Mouse (Mus musculus): ENCODE results near the gene Plet1. TPM values are rescaled to one million over a fixed set of nuclear protein-coding genes. Genes with fewer than 3 reads are reported as not detected.

Gene Plet1
- polyA plus RNA-seq, 1 experiment = not detected

DNA sequence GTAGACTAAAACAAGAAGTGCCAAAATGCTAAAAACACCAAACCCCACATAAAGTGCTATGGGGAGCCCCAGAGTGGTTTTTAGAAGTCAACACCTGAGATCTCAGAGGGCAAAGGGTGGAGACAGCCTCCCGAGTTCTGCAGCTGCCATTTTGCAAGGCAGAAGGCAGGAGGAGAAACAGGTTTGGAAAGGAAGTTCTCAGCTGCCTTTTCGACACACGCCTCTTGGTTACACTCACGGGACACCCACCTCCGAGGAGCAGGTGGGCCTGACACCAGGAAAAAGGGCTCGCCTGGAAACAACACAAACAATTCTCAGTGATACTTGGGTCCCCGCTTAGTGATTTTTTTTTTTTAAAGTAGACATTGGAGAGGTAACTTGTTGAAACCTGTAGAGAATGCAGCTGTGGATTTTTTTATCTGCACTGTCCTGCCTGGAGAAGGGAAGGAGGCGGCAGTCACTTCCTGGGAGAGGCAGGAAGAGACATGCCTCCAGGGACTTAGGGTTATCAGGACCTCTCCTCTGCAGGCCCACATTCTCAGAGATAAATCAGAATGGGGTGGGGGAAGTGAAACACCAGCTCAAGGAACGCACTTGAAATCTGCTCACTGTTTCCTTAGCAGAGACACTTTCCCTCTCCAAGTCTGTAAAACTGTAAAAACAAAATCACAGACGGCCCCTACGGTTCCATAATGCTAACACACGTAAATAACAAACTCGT lies 23.0 kb upstream of the Plet1 start:
- Histone ChIP-seq H3K4me3 (ENCODE audit: insufficient read depth, low read length) (no peak overlapping the region), H3K27ac (ENCODE audit: insufficient read depth, low read length) (no peak overlapping the region), H3K4me1 (ENCODE audit: control insufficient read depth, insufficient read depth, low read length) (peaks cover 2% of the 10 kb centered on the region; the same call in 1 of the 2 replicates)
- TF ChIP-seq POLR2A (IDR thresholded peaks at IDR 0.05; ENCODE audit: low read depth, low read length) (no peak), CTCF (IDR thresholded peaks at IDR 0.05; ENCODE audit: borderline replicate concordance, insufficient read depth, low read length) (no peak)

DNA sequence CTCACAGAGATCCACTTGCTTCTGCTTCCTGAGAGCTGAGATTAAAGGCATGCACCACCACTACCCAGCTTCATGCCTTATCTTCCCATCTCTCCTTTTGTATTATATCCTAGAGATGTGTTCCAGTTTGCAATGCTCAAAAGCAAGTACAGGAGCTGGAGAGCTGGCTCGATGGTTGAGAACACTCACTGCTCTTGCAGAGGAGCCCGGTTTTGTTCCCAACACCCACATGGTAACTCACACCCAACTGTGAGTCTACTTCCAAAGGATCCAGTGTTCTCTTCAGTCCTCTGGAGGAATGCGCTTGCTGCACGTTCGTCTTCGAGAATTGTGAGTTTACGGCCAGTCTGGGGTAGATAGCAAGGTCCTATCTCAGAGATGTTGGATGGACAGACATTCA lies 19.0 kb upstream of the Plet1 start:
- TF ChIP-seq POLR2A (IDR thresholded peaks at IDR 0.05; ENCODE audit: low read depth, low read length) = no peak
- TF ChIP-seq CTCF (IDR thresholded peaks at IDR 0.05; ENCODE audit: borderline replicate concordance, insufficient read depth, low read length) = no peak
- H3K4me3 ChIP-seq (ENCODE audit: insufficient read depth, low read length) = no peak overlapping the region
- peaks cover 6% of the 10 kb centered on the region; the same call in 1 of the 2 replicates for H3K4me1 ChIP-seq (ENCODE audit: control insufficient read depth, insufficient read depth, low read length)
- no peak overlapping the region for H3K27ac ChIP-seq (ENCODE audit: insufficient read depth, low read length)

DNA sequence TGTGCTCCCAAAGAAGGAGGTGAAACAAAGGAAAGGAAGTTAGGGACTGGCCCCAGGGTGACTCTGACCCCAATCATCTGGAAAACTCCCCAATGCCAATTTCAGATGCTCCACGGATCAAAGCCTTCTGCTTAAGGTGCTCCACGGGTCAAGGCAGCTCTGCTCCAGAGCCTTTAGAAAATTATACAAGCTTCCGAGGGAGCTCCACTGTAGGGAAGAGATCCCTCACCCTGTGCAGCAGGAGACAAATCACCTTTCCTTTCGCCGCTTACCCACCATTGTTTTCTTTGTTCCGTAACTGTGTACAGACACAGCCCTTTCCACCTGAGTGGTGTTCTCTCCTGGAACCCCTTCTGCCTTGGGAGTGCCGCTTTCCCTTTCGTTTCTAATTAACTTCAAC lies 18.6 kb upstream of the Plet1 start:
- H3K27ac ChIP-seq (ENCODE audit: insufficient read depth, low read length) = no peak overlapping the region
- H3K4me3 ChIP-seq (ENCODE audit: insufficient read depth, low read length) = no peak overlapping the region
- TF ChIP-seq POLR2A (IDR thresholded peaks at IDR 0.05; ENCODE audit: low read depth, low read length) = no peak
- no peak for TF ChIP-seq CTCF (IDR thresholded peaks at IDR 0.05; ENCODE audit: borderline replicate concordance, insufficient read depth, low read length)
- peaks cover 5% of the 10 kb centered on the region; the same call in 1 of the 2 replicates for H3K4me1 ChIP-seq (ENCODE audit: control insufficient read depth, insufficient read depth, low read length)

DNA sequence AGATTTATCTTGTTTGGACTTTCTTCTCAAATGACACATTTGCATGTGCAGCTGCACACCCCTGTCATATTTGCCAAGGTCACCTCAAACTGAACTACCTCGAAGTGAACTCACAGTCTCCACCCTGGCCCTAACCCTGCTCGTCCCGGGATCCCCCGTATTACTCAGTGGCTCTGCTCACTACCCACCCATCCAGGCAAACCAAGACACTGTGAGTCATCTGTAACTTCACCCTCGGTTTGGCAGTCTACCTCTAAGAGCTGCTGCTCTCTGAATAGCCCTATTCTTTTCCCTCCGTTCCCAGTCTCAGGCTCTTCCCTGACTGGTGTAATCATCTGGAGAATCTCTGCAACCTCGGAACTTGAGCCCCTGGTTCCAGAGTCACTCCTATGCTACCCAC lies 17.7 kb upstream of the Plet1 start:
- peaks cover 4% of the 10 kb centered on the region; the same call in 1 of the 2 replicates for H3K4me1 ChIP-seq (ENCODE audit: control insufficient read depth, insufficient read depth, low read length)
- no peak overlapping the region for H3K4me3 ChIP-seq (ENCODE audit: insufficient read depth, low read length)
- no peak overlapping the region for H3K27ac ChIP-seq (ENCODE audit: insufficient read depth, low read length)
- TF ChIP-seq POLR2A (IDR thresholded peaks at IDR 0.05; ENCODE audit: low read depth, low read length) (no peak), CTCF (IDR thresholded peaks at IDR 0.05; ENCODE audit: borderline replicate concordance, insufficient read depth, low read length) (no peak)

DNA sequence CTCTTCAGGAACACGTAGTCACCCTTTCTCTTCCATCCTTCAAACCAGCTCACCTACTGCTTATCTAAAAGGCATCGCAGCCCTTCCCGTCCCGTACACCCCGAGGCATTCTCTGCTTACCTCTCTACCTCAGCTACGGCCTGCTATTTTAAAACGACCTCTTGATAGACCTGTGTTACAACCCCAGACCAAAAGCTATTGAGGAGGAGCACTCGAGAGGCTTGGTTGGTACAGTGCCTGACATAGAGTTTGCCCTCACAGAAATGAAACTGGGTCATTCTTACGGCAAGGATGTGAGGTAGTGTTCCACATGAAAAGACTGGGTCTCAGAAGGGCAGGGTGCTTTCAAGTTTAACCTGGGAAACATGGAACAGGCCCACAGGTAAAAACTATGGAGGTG lies 17.1 kb upstream of the Plet1 start:
- Histone ChIP-seq H3K27ac (ENCODE audit: insufficient read depth, low read length) (no peak overlapping the region), H3K4me3 (ENCODE audit: insufficient read depth, low read length) (no peak overlapping the region), H3K4me1 (ENCODE audit: control insufficient read depth, insufficient read depth, low read length) (peaks cover 4% of the 10 kb centered on the region; the same call in 1 of the 2 replicates)
- TF ChIP-seq CTCF (IDR thresholded peaks at IDR 0.05; ENCODE audit: borderline replicate concordance, insufficient read depth, low read length) (no peak), POLR2A (IDR thresholded peaks at IDR 0.05; ENCODE audit: low read depth, low read length) (no peak)

DNA sequence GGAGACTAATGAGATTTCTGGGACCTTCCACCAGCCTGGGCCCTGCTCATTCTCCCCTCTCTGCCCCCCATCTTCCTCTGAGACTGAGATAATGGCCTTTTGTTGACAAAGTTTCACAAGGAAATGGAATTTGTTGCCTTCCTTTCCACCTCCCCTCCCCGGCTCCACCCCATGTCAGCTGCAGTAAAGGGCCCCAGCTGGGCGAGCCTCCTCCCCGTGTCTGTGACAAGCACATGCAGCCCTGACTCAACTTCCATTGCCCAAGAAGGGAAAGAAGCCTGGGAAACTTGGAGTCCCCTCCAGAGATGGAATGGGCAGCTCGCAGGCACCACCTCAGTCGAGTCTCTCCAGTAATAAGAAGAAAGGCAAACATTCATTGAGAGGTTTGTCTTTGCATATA lies 15.5 kb upstream of the Plet1 start:
- no peak overlapping the region for H3K4me3 ChIP-seq (ENCODE audit: insufficient read depth, low read length)
- H3K4me1 ChIP-seq (ENCODE audit: control insufficient read depth, insufficient read depth, low read length) = peaks cover 4% of the 10 kb centered on the region; the same call in 1 of the 2 replicates
- no peak overlapping the region for H3K27ac ChIP-seq (ENCODE audit: insufficient read depth, low read length)
- TF ChIP-seq CTCF (IDR thresholded peaks at IDR 0.05; ENCODE audit: borderline replicate concordance, insufficient read depth, low read length) = no peak
- TF ChIP-seq POLR2A (IDR thresholded peaks at IDR 0.05; ENCODE audit: low read depth, low read length) = no peak

DNA sequence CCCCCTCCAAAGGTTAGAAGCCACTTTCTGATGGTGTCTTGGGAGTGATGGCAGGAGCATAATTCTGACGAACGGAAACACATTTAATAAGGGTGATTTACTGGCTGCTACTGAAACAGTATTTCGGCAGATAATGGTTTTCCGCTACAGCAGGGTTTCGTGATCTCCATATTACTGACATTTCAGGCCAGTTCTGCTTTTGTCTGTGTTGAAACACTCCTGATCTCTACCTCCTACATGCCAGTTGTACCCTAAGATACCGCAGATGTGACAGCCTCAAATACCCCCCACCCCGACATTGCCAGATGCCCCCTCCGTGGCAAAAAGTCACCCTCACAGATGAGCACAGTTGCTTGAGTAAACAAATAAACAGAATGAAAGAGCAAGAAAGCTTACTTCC lies 14.8 kb upstream of the Plet1 start:
- H3K27ac ChIP-seq (ENCODE audit: insufficient read depth, low read length) = no peak overlapping the region
- peaks cover 4% of the 10 kb centered on the region; the same call in 1 of the 2 replicates for H3K4me1 ChIP-seq (ENCODE audit: control insufficient read depth, insufficient read depth, low read length)
- TF ChIP-seq CTCF (IDR thresholded peaks at IDR 0.05; ENCODE audit: borderline replicate concordance, insufficient read depth, low read length) (no peak), POLR2A (IDR thresholded peaks at IDR 0.05; ENCODE audit: low read depth, low read length) (no peak)
- no peak overlapping the region for H3K4me3 ChIP-seq (ENCODE audit: insufficient read depth, low read length)

DNA sequence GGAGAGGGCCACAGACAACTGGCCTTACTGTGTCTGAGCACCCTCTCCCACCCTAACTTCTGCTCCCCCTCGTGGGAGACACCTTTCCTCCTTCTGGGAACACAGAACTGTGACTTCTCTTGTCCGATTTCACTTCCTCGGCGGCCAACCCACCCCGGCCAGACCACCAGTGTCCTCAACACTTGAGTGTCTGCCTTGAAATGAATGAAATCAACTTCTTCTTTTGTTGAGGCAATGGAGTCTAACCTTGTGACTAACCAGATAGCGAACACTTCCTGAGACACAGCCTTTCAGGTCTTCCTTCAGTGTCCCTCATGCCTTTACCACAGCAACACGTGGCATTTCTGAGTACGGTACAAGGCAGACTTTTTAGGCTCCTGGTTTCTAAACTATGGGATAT lies 11.6 kb upstream of the Plet1 start:
- no peak for TF ChIP-seq POLR2A (IDR thresholded peaks at IDR 0.05; ENCODE audit: low read depth, low read length)
- TF ChIP-seq CTCF (IDR thresholded peaks at IDR 0.05; ENCODE audit: borderline replicate concordance, insufficient read depth, low read length) = no peak
- H3K27ac ChIP-seq (ENCODE audit: insufficient read depth, low read length) = no peak overlapping the region
- no peaks in the 10 kb centered on the region for H3K4me1 ChIP-seq (ENCODE audit: control insufficient read depth, insufficient read depth, low read length)
- no peak overlapping the region for H3K4me3 ChIP-seq (ENCODE audit: insufficient read depth, low read length)

DNA sequence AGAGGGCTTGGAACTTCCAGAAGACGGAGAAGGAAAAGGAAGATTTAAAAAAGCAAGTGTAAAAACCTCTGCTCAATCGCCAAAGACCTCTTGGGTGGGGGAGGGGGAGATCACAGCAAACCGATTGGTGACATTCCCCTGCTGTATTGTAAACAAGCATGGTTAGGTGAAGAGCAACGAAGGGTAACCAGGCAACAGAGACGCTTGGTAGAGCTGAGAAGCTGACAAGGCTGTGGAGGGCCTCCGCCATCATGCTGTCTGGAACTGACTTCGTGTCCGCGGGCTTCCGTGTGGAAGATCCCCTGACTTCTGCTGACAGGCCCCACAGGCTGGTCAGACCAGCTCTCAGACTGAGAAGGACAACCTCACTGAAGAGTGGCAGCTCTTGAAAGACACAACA lies 8.8 kb upstream of the Plet1 start:
- no peak overlapping the region for H3K4me3 ChIP-seq (ENCODE audit: insufficient read depth, low read length)
- no peak overlapping the region for H3K27ac ChIP-seq (ENCODE audit: insufficient read depth, low read length)
- H3K4me1 ChIP-seq (ENCODE audit: control insufficient read depth, insufficient read depth, low read length) = no peaks in the 10 kb centered on the region
- TF ChIP-seq CTCF (IDR thresholded peaks at IDR 0.05; ENCODE audit: borderline replicate concordance, insufficient read depth, low read length) (no peak), POLR2A (IDR thresholded peaks at IDR 0.05; ENCODE audit: low read depth, low read length) (no peak)

DNA sequence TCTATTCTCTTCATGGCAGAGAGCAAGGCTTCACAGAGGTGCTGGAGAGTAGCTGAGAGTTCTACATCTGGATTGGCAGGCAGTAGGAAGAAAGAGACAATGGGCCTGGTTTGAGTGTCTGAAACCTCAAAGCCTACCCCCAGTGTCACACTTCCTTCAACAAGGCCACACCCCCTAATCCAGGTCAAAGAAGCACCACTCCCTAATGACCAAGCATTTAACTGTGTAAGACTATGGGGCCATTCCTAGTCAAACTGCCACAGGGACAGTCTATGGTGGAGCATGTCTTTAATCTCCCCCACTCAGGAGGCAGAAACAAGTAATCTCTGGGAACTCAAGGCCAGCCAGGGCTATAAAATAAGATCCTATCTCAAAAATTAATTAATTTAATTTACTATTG lies 3.5 kb upstream of the Plet1 start:
- H3K4me3 ChIP-seq (ENCODE audit: insufficient read depth, low read length) = no peak overlapping the region
- H3K27ac ChIP-seq (ENCODE audit: insufficient read depth, low read length) = no peak overlapping the region
- TF ChIP-seq POLR2A (IDR thresholded peaks at IDR 0.05; ENCODE audit: low read depth, low read length) (no peak), CTCF (IDR thresholded peaks at IDR 0.05; ENCODE audit: borderline replicate concordance, insufficient read depth, low read length) (no peak)
- no peaks in the 10 kb centered on the region for H3K4me1 ChIP-seq (ENCODE audit: control insufficient read depth, insufficient read depth, low read length)

Measured in embryonic fibroblast, embryonic 13.5 days (primary cell).